Mouse (Mus musculus) MEL (cell line): ENCODE data around the gene St8sia6. TPM values are rescaled to one million over a fixed set of nuclear protein-coding genes. Genes with fewer than 3 reads are reported as not detected.

Source experiments
- DNase-seq: peaks from one replicate; pipeline ENCODE4 v3.0.0; 2011; ENCODE audit warnings: low read depth, low spot score
- H3K27ac ChIP-seq: 2 replicates; pipeline ENCODE4 v1.5.1; 2012; ENCODE audit warnings: low read depth, mild to moderate bottlenecking, control low read depth, low read length, moderate library complexity; ENCODE audit not compliant: control insufficient read depth
- H3K27me3 ChIP-seq, 2 experiments: fragments of 150-350 bp in 1 of 2; sonication (generic) in 1 of 2; 2 replicates each; pipeline ENCODE4 v1.6.1; 2012; ENCODE audit warnings: low read length in 2 of 2, mild to moderate bottlenecking in 2 of 2, improper control_type of control experiment in 1 of 2, moderate library complexity in 1 of 2; ENCODE audit not compliant: insufficient read depth in 2 of 2, control insufficient read depth in 1 of 2
- H3K36me3 ChIP-seq, 2 experiments: 2 replicates each; pipeline ENCODE4 v1.6.1; 2012 to 2014; ENCODE audit warnings: low read length in 2 of 2, improper control_type of control experiment in 1 of 2, inconsistent platforms in 1 of 2, mild to moderate bottlenecking in 1 of 2; ENCODE audit not compliant: insufficient read depth in 2 of 2, control insufficient read depth in 1 of 2
- H3K4me1 ChIP-seq, 2 experiments: fragments of 150-350 bp in 1 of 2; sonication (generic) in 1 of 2; 2 replicates each; pipeline ENCODE4 v1.6.1; 2012; ENCODE audit warnings: low read length in 2 of 2, improper control_type of control experiment in 1 of 2, mild to moderate bottlenecking in 1 of 2; ENCODE audit not compliant: insufficient read depth in 2 of 2, control insufficient read depth in 1 of 2
- H3K4me3 ChIP-seq, 2 experiments: fragments of 150-350 bp in 1 of 2; sonication (generic) in 1 of 2; 2 replicates each; pipeline ENCODE4 v1.5.1; 2012; ENCODE audit warnings: low read depth in 2 of 2, low read length in 2 of 2, mild to moderate bottlenecking in 2 of 2, moderate library complexity in 2 of 2, control low read depth in 1 of 2, improper control_type of control experiment in 1 of 2; ENCODE audit not compliant: control insufficient read depth in 1 of 2, insufficient read depth in 1 of 2
- H3K79me2 ChIP-seq: 2 replicates; pipeline ENCODE4 v1.6.1; 2012; ENCODE audit warnings: mild to moderate bottlenecking, low read length, moderate library complexity; ENCODE audit not compliant: control insufficient read depth, poor library complexity, insufficient read depth
- H3K9ac ChIP-seq: 2 replicates; pipeline ENCODE4 v1.6.1; 2012; ENCODE audit warnings: low read depth, mild to moderate bottlenecking, control low read depth, low read length, moderate library complexity; ENCODE audit not compliant: control insufficient read depth, poor library complexity, severe bottlenecking
- H3K9me3 ChIP-seq: fragments of 150-350 bp; sonication (generic); replicated peaks from 2 replicates; pipeline ENCODE4 v1.6.1; 2012; ENCODE audit warnings: mild to moderate bottlenecking, low read length, improper control_type of control experiment, moderate library complexity; ENCODE audit not compliant: insufficient read depth
- BHLHE40 ChIP-seq: IDR thresholded peaks from 2 replicates; pipeline ENCODE4 v1.6.1; 2012; ENCODE audit warnings: low read depth, mild to moderate bottlenecking, inconsistent platforms, low read length, improper control_type of control experiment, borderline replicate concordance
- ELF1 ChIP-seq: IDR thresholded peaks from 2 replicates; pipeline ENCODE4 v1.6.1; 2014; ENCODE audit warnings: low read depth, mild to moderate bottlenecking, inconsistent platforms, low read length, improper control_type of control experiment, moderate library complexity
- ETS1 ChIP-seq: IDR thresholded peaks from 2 replicates; pipeline ENCODE4 v1.6.1; 2012; ENCODE audit warnings: low read depth, mild to moderate bottlenecking, inconsistent platforms, low read length, improper control_type of control experiment, moderate library complexity
- GABPA ChIP-seq: IDR thresholded peaks from 2 replicates; pipeline ENCODE4 v1.6.1; 2012; ENCODE audit warnings: low read depth, mild to moderate bottlenecking, inconsistent platforms, low read length, improper control_type of control experiment, moderate library complexity
- HCFC1 ChIP-seq: IDR thresholded peaks from 2 replicates; pipeline ENCODE4 v1.6.1; 2012; ENCODE audit warnings: low read depth, mild to moderate bottlenecking, inconsistent platforms, low read length, improper control_type of control experiment, moderate library complexity
- JUND ChIP-seq: IDR thresholded peaks from 2 replicates; pipeline ENCODE4 v1.6.1; 2011; ENCODE audit warnings: low read depth, mild to moderate bottlenecking, improper control_type of control experiment, low read length
- KAT2A ChIP-seq: conservative IDR thresholded peaks from 2 replicates; pipeline ENCODE4 v1.6.1; 2012; ENCODE audit warnings: low read depth, low read length, improper control_type of control experiment, inconsistent platforms
- MAX ChIP-seq: IDR thresholded peaks from 2 replicates; pipeline ENCODE4 v1.6.1; 2011; ENCODE audit warnings: low read length, improper control_type of control experiment
- MEF2A ChIP-seq: IDR thresholded peaks from 2 replicates; pipeline ENCODE4 v1.6.1; 2014; ENCODE audit warnings: low read depth, mild to moderate bottlenecking, inconsistent platforms, low read length, improper control_type of control experiment; ENCODE audit not compliant: poor library complexity, insufficient replicate concordance, severe bottlenecking; ENCODE audit errors: extremely low read depth
- MXI1 ChIP-seq: IDR thresholded peaks from 2 replicates; pipeline ENCODE4 v1.6.1; 2011; ENCODE audit warnings: mild to moderate bottlenecking, low read depth, low read length, improper control_type of control experiment
- NRF1 ChIP-seq: IDR thresholded peaks from 2 replicates; pipeline ENCODE4 v1.6.1; 2014; ENCODE audit warnings: low read depth, mild to moderate bottlenecking, inconsistent platforms, low read length, improper control_type of control experiment, moderate library complexity; ENCODE audit not compliant: poor library complexity, insufficient read depth, severe bottlenecking
- POLR2A ChIP-seq, 2 experiments: IDR thresholded peaks; 2 replicates each; pipeline ENCODE4 v1.6.1; 2011 to 2012; ENCODE audit warnings: low read length in 2 of 2, mild to moderate bottlenecking in 2 of 2, control low read depth in 1 of 2, improper control_type of control experiment in 1 of 2, low read depth in 1 of 2, moderate library complexity in 1 of 2; ENCODE audit not compliant: control insufficient read depth in 1 of 2, insufficient read depth in 1 of 2, poor library complexity in 1 of 2
- POLR2AphosphoS2 ChIP-seq: IDR thresholded peaks from 2 replicates; pipeline ENCODE4 v1.6.1; 2011; ENCODE audit warnings: low read length, improper control_type of control experiment
- POLR2AphosphoS5 ChIP-seq: IDR thresholded peaks from 2 replicates; pipeline ENCODE4 v1.6.1; 2012; ENCODE audit warnings: low read depth, borderline replicate concordance, mild to moderate bottlenecking, inconsistent platforms, low read length, moderate library complexity, mixed read lengths
- RAD21 ChIP-seq: IDR thresholded peaks from 2 replicates; pipeline ENCODE4 v1.6.1; 2011; ENCODE audit warnings: mild to moderate bottlenecking, low read depth, low read length, improper control_type of control experiment
- TAL1 ChIP-seq: IDR thresholded peaks from 2 replicates; pipeline ENCODE4 v1.6.1; 2012; ENCODE audit warnings: mild to moderate bottlenecking, inconsistent platforms, low read length, moderate library complexity, mixed read lengths
- TCF12 ChIP-seq: IDR thresholded peaks from 2 replicates; pipeline ENCODE4 v1.6.1; 2014; ENCODE audit warnings: low read depth, mild to moderate bottlenecking, inconsistent platforms, low read length, improper control_type of control experiment, moderate library complexity
- USF1 ChIP-seq: IDR thresholded peaks from 2 replicates; pipeline ENCODE4 v1.6.1; 2014; ENCODE audit warnings: low read depth, mild to moderate bottlenecking, inconsistent platforms, low read length, improper control_type of control experiment, moderate library complexity
- USF2 ChIP-seq, 2 experiments: IDR thresholded peaks; 2 replicates each; pipeline ENCODE4 v1.6.1; 2011 to 2012; ENCODE audit warnings: improper control_type of control experiment in 2 of 2, low read length in 2 of 2, borderline replicate concordance in 1 of 2, inconsistent platforms in 1 of 2, low read depth in 1 of 2, mild to moderate bottlenecking in 1 of 2; ENCODE audit not compliant: insufficient read depth in 1 of 2
- ZC3H11A ChIP-seq: IDR thresholded peaks from 2 replicates; pipeline ENCODE4 v1.6.1; 2012; ENCODE audit warnings: low read depth, mild to moderate bottlenecking, inconsistent platforms, low read length, improper control_type of control experiment
- ZKSCAN1 ChIP-seq: IDR thresholded peaks from 2 replicates; pipeline ENCODE4 v1.6.1; 2012; ENCODE audit warnings: low read depth, mild to moderate bottlenecking, inconsistent platforms, low read length, improper control_type of control experiment, moderate library complexity
- ZMIZ1 ChIP-seq: IDR thresholded peaks from 2 replicates; pipeline ENCODE4 v1.6.1; 2012; ENCODE audit warnings: low read depth, mild to moderate bottlenecking, inconsistent platforms, low read length, improper control_type of control experiment, moderate library complexity
- ZNF384 ChIP-seq: IDR thresholded peaks from 2 replicates; pipeline ENCODE4 v1.6.1; 2012; ENCODE audit warnings: low read depth, mild to moderate bottlenecking, inconsistent platforms, low read length, improper control_type of control experiment
- polyA plus RNA-seq, 2 experiments: library from polyadenylated mRNA; stranded (reverse) in 1 of 2; unstranded in 1 of 2; fragments of >175 nt in 1 of 2; fragments of >200 nt in 1 of 2; gene quantifications; 2 replicates each; pipeline versions ENCODE4 v1.2.1 to v1.2.4; 2012; ENCODE audit warnings: low replicate concordance in 2 of 2, low read depth in 1 of 2; ENCODE audit not compliant: insufficient read length in 2 of 2, insufficient read depth in 1 of 2, missing spikeins in 1 of 2
- total RNA-seq: library from RNA; depleted of rRNA; stranded (reverse); fragments of 300-350 nt; gene quantifications from 2 replicates; pipeline ENCODE4 v1.2.3, GENCODE M21; 2012

The St8sia6 gene
- total and polyA plus RNA-seq, 3 experiments, result not detected

DNA sequence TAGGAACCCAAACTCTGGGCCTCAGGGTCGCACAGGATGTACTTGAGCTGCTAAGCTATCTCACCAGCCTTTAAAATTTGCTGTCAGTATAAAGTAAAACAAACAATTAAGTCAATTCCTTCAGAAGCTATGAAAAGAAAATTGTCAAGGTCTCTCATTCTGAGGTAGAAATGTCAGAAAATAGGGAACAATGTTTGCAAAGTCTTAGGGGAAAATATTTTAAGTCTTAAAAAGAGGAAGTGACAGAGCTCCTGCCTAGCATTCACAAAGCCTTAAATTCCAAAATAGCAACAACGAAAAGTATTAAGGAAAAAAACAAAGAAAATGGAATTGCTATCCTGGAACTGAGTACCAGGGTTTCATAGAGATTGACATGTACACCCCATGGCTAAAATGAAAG, 8.6 kb downstream of the St8sia6 start:
- TF ChIP-seq TAL1 (no peak), GABPA (no peak), ZC3H11A (no peak), ZNF384 (no peak), ETS1 (no peak), USF1 (no peak), POLR2AphosphoS5 (no peak), MAX (no peak), POLR2A (IDR thresholded peaks at IDR 0.05; ENCODE audit: control insufficient read depth in 1 of 2, insufficient read depth in 1 of 2, low read depth in 1 of 2, low read length in 2 of 2, poor library complexity in 1 of 2) (no peak), NRF1 (no peak), ZKSCAN1 (no peak), USF2 (IDR thresholded peaks at IDR 0.05; ENCODE audit: borderline replicate concordance in 1 of 2, insufficient read depth in 1 of 2, low read depth in 1 of 2, low read length in 2 of 2) (no peak), ZMIZ1 (no peak)
- no peak overlapping the region for H3K9ac ChIP-seq
- DNase-seq, result peak; percentile 48

DNA sequence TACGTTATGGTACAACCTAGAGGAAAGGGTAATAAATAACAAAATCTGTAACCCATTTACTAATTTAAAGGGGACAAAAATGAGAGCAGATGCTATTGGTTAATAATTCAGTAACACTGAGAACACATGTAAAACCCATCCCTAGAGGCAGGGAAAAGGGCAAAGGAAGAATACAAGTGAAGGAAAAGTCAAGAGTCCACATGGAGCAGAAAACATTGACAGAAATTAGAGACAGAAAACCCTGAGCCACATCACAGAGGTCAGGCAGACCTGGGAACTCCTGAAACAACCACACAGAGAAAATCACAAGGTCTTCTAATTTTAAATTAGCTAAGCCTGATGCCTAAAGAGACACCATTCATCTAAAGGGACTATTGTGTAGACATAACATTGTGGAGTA, 9.4 kb downstream of the St8sia6 start:
- Histone ChIP-seq H3K79me2 (no peaks in the 10 kb centered on the region), H3K9me3 (no peaks in the 10 kb centered on the region), H3K9ac (no peak overlapping the region), H3K36me3 (no peaks in the 10 kb centered on the region), H3K4me3 (no peak overlapping the region), H3K4me1 (no peaks in the 10 kb centered on the region), H3K27me3 (no peaks in the 10 kb centered on the region; a peak in 1 of 4 replicates), H3K27ac (no peak overlapping the region)
- DNase-seq, result no peak
- TF ChIP-seq POLR2AphosphoS2 (no peak), RAD21 (no peak), TCF12 (no peak), BHLHE40 (no peak), MAX (no peak), USF2 (IDR thresholded peaks at IDR 0.05; ENCODE audit: borderline replicate concordance in 1 of 2, insufficient read depth in 1 of 2, low read depth in 1 of 2, low read length in 2 of 2) (no peak), JUND (no peak), ZMIZ1 (no peak), MEF2A (no peak), MXI1 (no peak), POLR2AphosphoS5 (no peak), ELF1 (no peak), KAT2A (no peak), HCFC1 (no peak)

More for the DNA sequence above, 8.6 kb downstream of the St8sia6 start:
- Histone ChIP-seq H3K9me3 (no peaks in the 10 kb centered on the region), H3K79me2 (no peaks in the 10 kb centered on the region), H3K36me3 (no peaks in the 10 kb centered on the region), H3K4me1 (no peaks in the 10 kb centered on the region), H3K4me3 (no peak overlapping the region), H3K27me3 (no peaks in the 10 kb centered on the region; a peak in 1 of 4 replicates), H3K27ac (no peak overlapping the region)
